Mouse (Mus musculus) limb, embryonic 11.5 days (tissue): ENCODE measurements around the gene Nlrc5. TPM values are rescaled to one million over a fixed set of nuclear protein-coding genes. Genes with fewer than 3 reads are reported as not detected.

ENCODE experiments used
- ATAC-seq: fragments of 200-750 bp; cut with Nextera tagmentation; 2 replicates; pipeline ENCODE4 v1.8.0; 2017; ENCODE audit warnings: low read depth; ENCODE audit not compliant: insufficient number of reproducible peaks, low FRiP score, low TSS enrichment
- DNase-seq: peaks from one replicate; pipeline ENCODE4 v3.0.0-alpha.2; 2015; ENCODE audit warnings: low spot score
- H3K27ac ChIP-seq: fragments of 300-500 bp; sonication (generic); replicated peaks from 2 replicates; pipeline ENCODE4 v1.5.1; 2014; ENCODE audit warnings: low read depth, mild to moderate bottlenecking, low read length
- H3K27me3 ChIP-seq: fragments of 300-500 bp; sonication (generic); 2 replicates; pipeline ENCODE4 v1.6.1; 2014; ENCODE audit warnings: mild to moderate bottlenecking, low read length, mixed read lengths; ENCODE audit not compliant: control insufficient read depth, insufficient read depth
- H3K36me3 ChIP-seq: fragments of 300-500 bp; sonication (generic); 2 replicates; pipeline ENCODE4 v1.6.1; 2014; ENCODE audit warnings: mild to moderate bottlenecking, low read length, moderate library complexity, mixed read lengths; ENCODE audit not compliant: control insufficient read depth, insufficient read depth
- H3K4me1 ChIP-seq: fragments of 300-500 bp; sonication (generic); 2 replicates; pipeline ENCODE4 v1.6.1; 2014; ENCODE audit warnings: low read length, mixed read lengths; ENCODE audit not compliant: control insufficient read depth, insufficient read depth
- H3K4me2 ChIP-seq: fragments of 300-500 bp; sonication (generic); 2 replicates; pipeline ENCODE4 v1.6.1; 2014; ENCODE audit warnings: low read depth, mild to moderate bottlenecking, moderate library complexity; ENCODE audit not compliant: severe bottlenecking
- H3K4me3 ChIP-seq: fragments of 300-500 bp; sonication (generic); 2 replicates; pipeline ENCODE4 v1.5.1; 2014; ENCODE audit warnings: low read depth, low read length
- H3K9ac ChIP-seq: fragments of 300-500 bp; sonication (generic); 2 replicates; pipeline ENCODE4 v1.6.1; 2014; ENCODE audit warnings: mild to moderate bottlenecking, low read length
- H3K9me3 ChIP-seq: fragments of 300-500 bp; sonication (generic); 2 replicates; pipeline ENCODE4 v1.6.1; 2016; ENCODE audit warnings: low read length; ENCODE audit not compliant: control insufficient read depth
- WGBS: fragments of 180-500 bp; shearing (Covaris S2); extraction: QIAGEN DNeasy Blood & Tissue Kit; methylation state at CpG from one replicate; pipeline ENCODE4 v1.1.7; 2014; 5-methylcytosine and 5-hydroxymethylcytosine counted together
- polyA plus RNA-seq: library from polyadenylated mRNA; unstranded; fragments of >200 nt; fragmentation: Nextera tagmentation; extraction: Ambion mirVana; gene quantifications from 2 replicates; pipeline ENCODE4 v1.2.1, GENCODE M21; 2014

Nlrc5 gene
- polyA plus RNA-seq, 1 experiment from 2014 or later, result 0.24 TPM

DNA sequence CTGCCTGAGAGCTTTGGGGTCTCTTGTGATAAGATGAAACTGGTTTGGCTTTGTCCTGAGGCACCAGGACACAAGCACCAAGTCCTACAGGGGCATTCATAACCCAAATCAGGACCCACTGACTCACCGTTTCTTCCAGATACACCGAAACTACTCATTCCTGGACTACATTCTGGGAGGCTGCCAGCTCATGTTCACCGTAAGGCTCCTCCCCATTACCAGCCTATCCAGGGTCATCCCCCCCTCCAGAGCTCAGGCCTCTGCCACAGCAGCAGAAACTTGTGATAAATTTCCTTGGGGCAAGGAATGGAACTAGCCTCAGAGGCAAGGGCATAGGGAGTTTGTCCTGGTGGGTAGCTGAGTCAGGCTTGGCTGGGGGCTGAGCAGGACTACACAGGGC is 123.1 kb downstream of the Nlrc5 start:
- no peak for DNase-seq
- no peaks in the 10 kb centered on the region for H3K4me1 ChIP-seq
- H3K4me2 ChIP-seq, result no peak overlapping the region
- 92% methylated on average over 3 of the region's 3 CpGs for WGBS
- H3K9ac ChIP-seq, result no peak overlapping the region
- H3K27ac ChIP-seq, result no peak overlapping the region
- no peaks in the 10 kb centered on the region for H3K27me3 ChIP-seq
- no peak for ATAC-seq
- H3K9me3 ChIP-seq, result no peaks in the 10 kb centered on the region
- no peaks in the 10 kb centered on the region for H3K36me3 ChIP-seq
- H3K4me3 ChIP-seq, result no peak overlapping the region

DNA sequence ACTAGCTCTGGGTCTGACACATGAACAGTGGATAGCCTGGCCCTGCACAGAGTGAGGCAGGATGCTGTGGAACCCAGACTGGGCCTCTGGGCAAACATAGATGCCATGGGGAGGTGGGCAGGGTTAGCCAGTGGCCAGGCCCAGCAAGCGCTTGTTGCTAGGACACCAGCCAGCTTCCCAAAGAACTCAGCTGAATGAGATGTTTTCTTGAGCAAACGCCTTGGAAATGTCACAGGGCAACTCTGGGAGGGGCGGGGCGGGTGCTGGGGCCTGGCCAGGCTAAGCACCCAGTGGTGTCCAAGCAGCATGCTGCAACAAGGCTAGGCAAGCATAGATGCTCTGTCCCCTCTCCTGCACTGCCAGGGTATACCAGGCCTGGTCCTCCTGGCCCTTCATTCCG is 127.1 kb downstream of the Nlrc5 start:
- no peak overlapping the region for H3K4me3 ChIP-seq
- DNase-seq (no peak), ATAC-seq (no peak)
- H3K27me3 ChIP-seq, result no peaks in the 10 kb centered on the region
- WGBS, result 79% methylated on average over 5 of the region's 5 CpGs
- H3K4me1 ChIP-seq, result peaks cover 3% of the 10 kb centered on the region; the same call in 1 of the 2 replicates
- H3K27ac ChIP-seq, result no peak overlapping the region
- no peak overlapping the region for H3K4me2 ChIP-seq
- H3K36me3 ChIP-seq, result no peaks in the 10 kb centered on the region
- H3K9me3 ChIP-seq, result no peaks in the 10 kb centered on the region
- no peak overlapping the region for H3K9ac ChIP-seq

DNA sequence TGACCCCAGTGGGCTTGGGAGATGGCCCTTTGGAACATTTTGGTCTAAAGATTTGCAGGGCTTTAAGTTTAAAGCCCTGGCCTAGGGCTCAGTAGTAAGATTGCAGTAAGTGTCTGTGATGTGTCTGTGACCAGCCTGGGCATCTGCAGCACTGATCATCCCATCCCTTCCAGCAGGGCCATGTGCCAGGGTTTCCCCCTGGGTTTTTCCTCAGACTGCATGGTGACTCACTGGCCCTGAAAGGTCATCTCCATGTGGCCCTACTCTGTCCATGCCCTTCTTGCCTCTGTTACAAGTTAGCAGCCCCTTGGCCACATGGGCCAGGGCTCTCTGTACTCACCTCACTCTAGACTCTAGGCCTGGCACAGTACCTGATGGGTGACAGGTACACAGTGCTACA is 130.3 kb downstream of the Nlrc5 start:
- H3K4me1 ChIP-seq, result peaks cover 3% of the 10 kb centered on the region; the same call in 1 of the 2 replicates
- H3K27me3 ChIP-seq, result no peaks in the 10 kb centered on the region
- no peak overlapping the region for H3K4me2 ChIP-seq
- H3K9ac ChIP-seq, result no peak overlapping the region
- DNase-seq (no peak), ATAC-seq (no peak)
- H3K4me3 ChIP-seq, result no peak overlapping the region
- no peak overlapping the region for H3K27ac ChIP-seq
- H3K9me3 ChIP-seq, result no peaks in the 10 kb centered on the region
- no peaks in the 10 kb centered on the region for H3K36me3 ChIP-seq

DNA sequence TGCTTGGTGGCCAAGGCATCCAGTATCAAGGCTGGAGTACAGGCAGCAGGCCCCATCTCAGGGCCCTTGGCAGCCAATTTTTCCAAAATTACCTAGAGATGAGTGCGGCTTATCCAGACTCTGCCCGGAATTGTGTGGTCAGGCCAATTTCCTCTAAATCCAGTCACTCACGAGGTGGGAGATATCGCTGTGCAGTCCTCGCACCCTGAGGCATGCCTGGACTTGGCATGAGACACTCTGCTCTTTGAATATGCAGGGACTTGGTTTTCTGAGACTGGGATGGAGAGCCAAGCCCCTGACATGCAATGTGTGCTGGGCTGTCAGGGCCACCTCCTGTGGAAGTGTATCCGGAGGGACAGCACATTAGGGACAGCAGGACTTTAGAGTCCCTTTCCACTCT is 131.9 kb downstream of the Nlrc5 start:
- Histone ChIP-seq H3K9ac (no peak overlapping the region), H3K27me3 (no peaks in the 10 kb centered on the region), H3K9me3 (no peaks in the 10 kb centered on the region), H3K36me3 (no peaks in the 10 kb centered on the region), H3K4me2 (no peak overlapping the region), H3K4me1 (peaks cover 3% of the 10 kb centered on the region; the same call in 1 of the 2 replicates), H3K4me3 (no peak overlapping the region), H3K27ac (no peak overlapping the region)
- ATAC-seq (no peak), DNase-seq (no peak)
- 67% methylated on average over 6 of the region's 6 CpGs for whole genome bisulfite sequencing

DNA sequence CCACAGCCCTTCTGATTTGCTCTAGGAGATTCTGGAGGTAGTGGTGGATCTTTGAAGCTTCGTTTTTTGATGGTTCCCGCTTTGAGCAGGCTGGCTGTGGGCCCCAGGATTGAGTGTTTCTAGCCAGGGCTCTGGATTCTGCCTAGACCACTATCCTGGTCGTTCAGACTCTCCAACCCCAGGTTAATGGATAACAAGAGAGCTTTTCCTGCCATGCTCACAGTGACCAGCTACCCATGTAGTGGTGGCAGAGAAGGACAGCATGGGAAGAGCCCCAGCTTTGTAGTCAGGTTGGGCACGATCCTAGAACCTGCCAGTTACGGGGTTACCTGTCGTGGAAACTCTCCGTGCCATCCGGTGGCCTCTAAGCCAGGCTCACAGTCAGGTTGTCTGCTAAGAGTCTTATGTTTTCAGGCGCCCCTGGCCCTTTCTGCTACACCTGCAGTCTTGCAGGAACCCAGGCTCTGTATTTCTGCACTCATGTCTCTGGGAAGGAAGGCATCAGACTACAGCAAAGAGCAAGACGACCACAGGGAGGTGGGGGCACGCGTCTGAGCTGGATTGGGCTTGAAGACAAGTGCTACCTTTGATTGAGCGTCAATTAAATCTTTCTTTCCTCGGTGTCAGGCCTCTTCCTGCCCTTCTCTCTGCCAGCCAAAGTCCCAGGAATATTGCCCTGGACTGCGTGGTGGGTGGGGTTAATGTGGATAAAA is 132.4 kb downstream of the Nlrc5 start:
- no peak overlapping the region for H3K27ac ChIP-seq
- no peaks in the 10 kb centered on the region for H3K27me3 ChIP-seq
- no peak overlapping the region for H3K9ac ChIP-seq
- no peaks in the 10 kb centered on the region for H3K36me3 ChIP-seq
- no peak for DNase-seq
- peaks cover 3% of the 10 kb centered on the region; the same call in 1 of the 2 replicates for H3K4me1 ChIP-seq
- WGBS, result 60% methylated on average over 15 of the region's 15 CpGs
- no peaks in the 10 kb centered on the region for H3K9me3 ChIP-seq
- ATAC-seq, result no peak
- H3K4me3 ChIP-seq, result no peak overlapping the region
- no peak overlapping the region for H3K4me2 ChIP-seq

DNA sequence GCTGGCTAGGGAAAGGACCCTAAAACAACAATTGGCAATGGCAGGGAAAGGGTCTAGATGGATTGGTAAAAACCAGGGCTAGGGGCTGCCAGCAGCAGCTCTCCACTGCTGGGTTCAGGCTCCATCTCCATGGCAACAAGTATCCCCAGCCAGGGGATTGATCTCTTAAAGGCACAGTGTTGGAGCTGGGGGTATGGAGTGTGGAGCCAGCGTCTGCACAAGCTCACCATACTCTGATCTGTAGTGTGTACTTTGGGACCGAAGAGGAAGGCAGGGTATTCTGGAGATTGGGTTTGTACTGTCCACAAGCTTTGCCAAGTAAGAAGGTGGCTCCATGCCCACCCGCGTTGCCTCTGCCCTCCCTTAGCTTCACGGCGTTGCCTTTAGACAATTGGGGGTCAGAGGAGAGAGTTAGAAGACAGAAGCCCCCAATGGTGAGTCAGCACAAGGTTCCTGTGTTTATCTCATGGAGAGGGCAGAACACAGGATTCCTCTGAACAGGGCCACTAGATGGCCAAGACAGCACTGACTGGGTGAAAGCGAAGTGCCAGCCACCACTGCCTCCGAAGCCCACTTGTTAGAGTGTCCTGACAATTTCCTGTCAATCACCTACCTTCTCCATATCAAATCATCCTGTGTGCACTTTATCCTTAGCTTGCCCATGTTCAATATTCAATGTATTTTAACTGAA is 133.1 kb downstream of the Nlrc5 start:
- Histone ChIP-seq H3K27me3 (no peaks in the 10 kb centered on the region), H3K4me3 (no peak overlapping the region), H3K9ac (no peak overlapping the region), H3K36me3 (no peaks in the 10 kb centered on the region), H3K9me3 (no peaks in the 10 kb centered on the region), H3K4me2 (no peak overlapping the region), H3K27ac (no peak overlapping the region), H3K4me1 (peaks cover 3% of the 10 kb centered on the region; the same call in 1 of the 2 replicates)
- 79% methylated on average over 8 of the region's 8 CpGs for WGBS
- DNase-seq, result no peak
- ATAC-seq, result no peak

DNA sequence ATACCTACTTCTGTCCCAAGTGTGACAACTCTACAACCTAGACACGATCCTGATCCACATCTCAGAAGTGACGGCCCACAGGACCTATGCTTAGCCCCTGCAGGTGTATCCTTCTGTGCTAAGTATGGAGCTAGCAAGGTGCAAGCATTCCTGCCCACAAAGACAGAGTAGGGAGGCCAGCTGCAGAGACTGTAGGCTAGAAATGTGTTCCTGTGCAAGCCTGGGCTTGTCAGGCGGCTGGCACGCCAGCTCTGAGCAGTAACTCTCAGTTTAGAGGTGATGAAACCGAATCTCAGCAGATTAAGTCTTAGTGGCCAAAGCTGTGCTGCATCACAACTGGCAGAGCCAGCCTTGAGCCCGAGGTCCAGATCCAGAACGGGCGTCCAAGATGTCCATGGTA is 133.9 kb downstream of the Nlrc5 start:
- no peak overlapping the region for H3K27ac ChIP-seq
- H3K4me3 ChIP-seq, result no peak overlapping the region
- no peaks in the 10 kb centered on the region for H3K36me3 ChIP-seq
- no peak overlapping the region for H3K9ac ChIP-seq
- no peaks in the 10 kb centered on the region for H3K27me3 ChIP-seq
- no peaks in the 10 kb centered on the region for H3K9me3 ChIP-seq
- DNase-seq, result no peak
- WGBS, result 84% methylated on average over 8 of the region's 8 CpGs
- ATAC-seq, result no peak
- no peak overlapping the region for H3K4me2 ChIP-seq
- H3K4me1 ChIP-seq, result peaks cover 3% of the 10 kb centered on the region; the same call in 1 of the 2 replicates

DNA sequence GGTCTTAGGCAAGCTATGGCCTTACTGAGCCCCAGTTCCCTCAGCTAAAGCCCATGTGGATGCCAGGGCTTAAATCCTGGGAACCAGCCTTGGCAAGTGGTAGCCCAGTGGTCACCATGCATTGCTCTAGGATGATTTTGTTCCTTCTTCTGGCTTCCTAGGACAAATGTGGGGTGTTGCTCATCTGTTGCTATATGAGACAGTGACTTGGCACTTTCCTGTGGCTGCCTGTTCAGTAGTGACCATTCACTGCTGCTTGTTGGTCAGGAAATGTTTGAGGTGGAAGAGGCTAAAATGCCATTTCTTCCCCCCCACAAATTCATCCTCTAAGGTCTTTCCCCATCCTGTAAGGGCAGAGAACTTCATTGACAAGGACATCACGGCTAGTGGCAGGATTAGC is 135.3 kb downstream of the Nlrc5 start:
- 76% methylated on average over 1 of the region's 1 CpGs for WGBS
- Histone ChIP-seq H3K9ac (no peak overlapping the region), H3K36me3 (peaks cover 6% of the 10 kb centered on the region), H3K4me2 (no peak overlapping the region), H3K4me1 (peaks cover 3% of the 10 kb centered on the region; the same call in 1 of the 2 replicates), H3K9me3 (no peaks in the 10 kb centered on the region), H3K27ac (no peak overlapping the region), H3K4me3 (no peak overlapping the region), H3K27me3 (no peaks in the 10 kb centered on the region)
- DNase-seq (no peak), ATAC-seq (no peak)
